Mouse (Mus musculus) forebrain, embryonic 10.5 days (tissue): ENCODE results near the gene Antxrl. TPM values are rescaled to one million over a fixed set of nuclear protein-coding genes. Genes with fewer than 3 reads are reported as not detected.

Source experiments
- DNase-seq: peaks from one replicate; pipeline ENCODE4 v3.0.0-alpha.2; 2017; ENCODE audit warnings: low spot score; ENCODE audit errors: extremely low spot score
- H3K27ac ChIP-seq: fragments of 300-500 bp; sonication (generic); 2 replicates; pipeline ENCODE4 v1.5.1; 2016; ENCODE audit warnings: mild to moderate bottlenecking
- H3K27me3 ChIP-seq: fragments of 300-500 bp; sonication (generic); 2 replicates; pipeline ENCODE4 v1.6.1; 2016; ENCODE audit warnings: mild to moderate bottlenecking; ENCODE audit not compliant: poor library complexity, severe bottlenecking
- H3K36me3 ChIP-seq: fragments of 300-500 bp; sonication (generic); replicated peaks from 2 replicates; pipeline ENCODE4 v1.6.1; 2016; ENCODE audit warnings: mild to moderate bottlenecking, moderate library complexity
- H3K4me1 ChIP-seq: fragments of 300-500 bp; sonication (generic); 2 replicates; pipeline ENCODE4 v1.6.1; 2016
- H3K4me3 ChIP-seq: fragments of 300-500 bp; sonication (generic); 2 replicates; pipeline ENCODE4 v1.5.1; 2016; ENCODE audit warnings: mild to moderate bottlenecking, moderate library complexity
- H3K9me3 ChIP-seq: fragments of 300-500 bp; sonication (generic); 2 replicates; pipeline ENCODE4 v1.6.1; 2016; ENCODE audit warnings: mild to moderate bottlenecking, moderate library complexity
- WGBS: fragments of 180-500 bp; shearing (Covaris S2); methylation state at CpG from one replicate; pipeline ENCODE4 v1.1.7; 2016; 5-methylcytosine and 5-hydroxymethylcytosine counted together
- polyA plus RNA-seq: library from polyadenylated mRNA; unstranded; fragments of >200 nt; fragmentation: Nextera tagmentation; extraction: Ambion mirVana; gene quantifications from 2 replicates; pipeline ENCODE4 v1.2.1, GENCODE M21; 2016

The Antxrl gene
- polyA plus RNA-seq: not detected in 2 replicates

DNA sequence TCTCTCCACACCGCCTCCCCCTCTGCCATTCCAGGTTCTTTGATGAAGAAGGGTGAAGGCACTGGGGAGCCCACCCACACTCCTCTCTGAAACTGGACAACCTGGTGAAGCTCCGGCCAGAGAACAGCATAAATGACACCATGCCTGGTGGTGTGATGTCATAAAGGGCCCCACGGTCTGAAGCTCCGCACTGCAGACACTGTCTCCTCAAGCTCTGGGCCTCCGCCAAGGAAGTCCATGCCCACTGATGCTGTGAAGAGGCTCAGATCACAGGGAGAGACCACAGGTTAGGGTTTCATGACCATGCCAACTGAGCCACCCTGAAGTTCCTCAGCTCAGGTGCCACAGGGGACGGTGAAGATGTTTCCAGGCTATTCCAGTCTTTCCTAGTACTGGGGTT lies at the start of gene Antxrl:
Gene Antxrl, plus strand, starts transcription at position 192 of the 400 bp plus-strand sequence.
- DNase-seq: no peak
- Histone ChIP-seq H3K27ac (no peak within 1 kb of the TSS), H3K4me3 (no peak within 1 kb of the TSS), H3K9me3 (no peaks in the 10 kb centered on the region), H3K36me3 (no peaks in the 10 kb centered on the region), H3K4me1 (no peaks in the 10 kb centered on the region), H3K27me3 (no peaks in the 10 kb centered on the region)
- WGBS: 94% methylated on average over 6 of the region's 6 CpGs

DNA sequence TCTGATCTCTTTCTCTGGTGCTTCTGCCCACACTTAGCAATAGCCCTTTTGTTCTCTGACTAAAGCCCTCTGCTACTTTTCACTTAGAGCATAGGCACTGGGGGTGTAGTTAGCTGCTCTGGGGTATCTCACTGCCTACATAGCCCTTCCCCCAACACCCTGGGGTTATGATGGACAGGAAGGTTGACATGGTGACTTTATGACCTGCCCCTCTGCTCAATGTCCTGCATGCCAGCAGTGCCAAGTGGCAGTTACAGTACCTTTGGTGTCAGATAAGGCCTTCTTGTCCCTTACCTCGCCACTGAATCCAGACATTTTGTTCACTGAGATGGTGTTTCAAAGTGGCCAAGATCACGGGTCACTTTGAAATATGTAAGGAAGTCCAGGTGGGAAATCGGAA lies 37.4 kb upstream of the Antxrl start, which contains the start of gene Gm30083:
Gene Gm30083, minus strand, starts transcription at position 120 of the 400 bp plus-strand sequence.
- Histone ChIP-seq H3K9me3 (0 out of 2 replicates have a peak, but pooled peaks cover 3% of the 10 kb centered on the region), H3K4me3 (no peak within 1 kb of the TSS), H3K27me3 (no peaks in the 10 kb centered on the region), H3K4me1 (no peaks in the 10 kb centered on the region), H3K36me3 (no peaks in the 10 kb centered on the region), H3K27ac (no peak within 1 kb of the TSS)
- WGBS: 88% methylated on average over 3 of the region's 3 CpGs
- no peak for DNase-seq

DNA sequence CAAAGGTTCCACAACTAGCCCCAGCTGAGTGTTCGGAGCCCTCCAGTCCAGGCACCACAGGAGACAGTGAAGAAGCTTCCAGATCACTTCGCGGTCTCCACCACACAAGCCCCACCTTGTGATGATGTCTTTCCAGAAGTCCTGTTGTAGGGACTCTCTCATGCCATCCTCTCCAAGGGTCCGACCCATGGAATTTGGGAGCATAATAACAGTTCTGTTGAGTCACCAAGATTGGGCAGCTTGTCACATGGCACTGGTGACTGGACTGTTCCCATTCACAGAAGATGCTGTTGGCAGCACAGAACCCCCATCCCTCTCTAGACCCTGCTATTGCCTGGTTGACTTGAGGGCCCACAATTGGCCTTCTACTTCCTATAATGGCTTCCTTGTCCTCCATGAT lies 36.1 kb upstream of the Antxrl start, which contains the start of gene Gm5460:
Gene Gm5460, plus strand, starts transcription at position 378 of the 400 bp plus-strand sequence.
- Histone ChIP-seq H3K4me1 (no peaks in the 10 kb centered on the region), H3K36me3 (no peaks in the 10 kb centered on the region), H3K9me3 (no peaks in the 10 kb centered on the region), H3K27me3 (no peaks in the 10 kb centered on the region), H3K27ac (no peak within 1 kb of the TSS), H3K4me3 (no peak within 1 kb of the TSS)
- DNase-seq: no peak
- WGBS: 96% methylated on average over 4 of the region's 4 CpGs

DNA sequence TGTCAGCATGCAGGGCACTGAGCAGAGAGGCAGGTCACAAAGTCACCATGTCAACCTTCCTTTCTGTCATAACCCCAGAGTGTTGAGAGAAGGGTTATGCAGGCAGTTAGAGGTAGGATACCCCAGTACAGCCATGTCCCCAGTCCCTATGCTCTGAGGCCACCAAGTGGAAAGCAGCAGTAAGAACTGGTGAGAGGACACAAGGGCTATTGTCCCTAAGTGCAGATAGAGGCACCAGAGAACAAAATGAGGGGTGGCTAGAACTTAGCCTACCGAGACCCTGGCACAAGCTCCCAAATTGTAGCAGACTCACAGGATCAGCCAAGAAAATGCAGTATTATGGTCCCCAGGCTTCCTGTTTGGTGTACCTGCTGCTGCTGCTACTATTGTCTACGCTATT lies 35.6 kb upstream of the Antxrl start:
- WGBS: 88% methylated on average over 2 of the region's 2 CpGs
- Histone ChIP-seq H3K36me3 (no peaks in the 10 kb centered on the region), H3K4me1 (no peaks in the 10 kb centered on the region), H3K27ac (no peak overlapping the region), H3K27me3 (no peaks in the 10 kb centered on the region), H3K9me3 (no peaks in the 10 kb centered on the region), H3K4me3 (no peak overlapping the region)
- no peak for DNase-seq

DNA sequence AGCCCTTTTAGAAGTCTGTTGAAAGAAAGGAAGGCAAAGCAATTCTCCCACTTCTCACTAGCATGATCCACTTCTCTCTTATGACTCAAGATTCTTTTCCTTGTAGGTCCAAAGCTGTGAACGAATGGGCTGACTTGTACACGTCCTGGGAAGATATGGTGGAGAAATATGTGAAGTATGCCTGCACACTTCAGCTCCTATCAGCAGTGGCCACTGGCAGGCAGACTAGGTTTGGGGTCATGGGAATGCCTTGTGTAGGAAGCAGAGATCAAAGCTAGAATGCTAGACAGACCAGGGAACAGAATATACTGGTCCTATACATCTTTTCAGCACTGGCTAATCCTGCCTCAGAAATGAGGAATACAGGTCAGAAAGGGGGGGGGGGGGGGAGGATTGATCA lies 25.8 kb upstream of the Antxrl start:
- no peak overlapping the region for H3K4me3 ChIP-seq
- no peak for DNase-seq
- H3K27me3 ChIP-seq: no peaks in the 10 kb centered on the region
- H3K9me3 ChIP-seq: peaks cover 7% of the 10 kb centered on the region; the same call in 1 of the 2 replicates
- WGBS: 84% methylated on average over 2 of the region's 2 CpGs
- H3K36me3 ChIP-seq: no peaks in the 10 kb centered on the region
- no peak overlapping the region for H3K27ac ChIP-seq
- no peaks in the 10 kb centered on the region for H3K4me1 ChIP-seq

DNA sequence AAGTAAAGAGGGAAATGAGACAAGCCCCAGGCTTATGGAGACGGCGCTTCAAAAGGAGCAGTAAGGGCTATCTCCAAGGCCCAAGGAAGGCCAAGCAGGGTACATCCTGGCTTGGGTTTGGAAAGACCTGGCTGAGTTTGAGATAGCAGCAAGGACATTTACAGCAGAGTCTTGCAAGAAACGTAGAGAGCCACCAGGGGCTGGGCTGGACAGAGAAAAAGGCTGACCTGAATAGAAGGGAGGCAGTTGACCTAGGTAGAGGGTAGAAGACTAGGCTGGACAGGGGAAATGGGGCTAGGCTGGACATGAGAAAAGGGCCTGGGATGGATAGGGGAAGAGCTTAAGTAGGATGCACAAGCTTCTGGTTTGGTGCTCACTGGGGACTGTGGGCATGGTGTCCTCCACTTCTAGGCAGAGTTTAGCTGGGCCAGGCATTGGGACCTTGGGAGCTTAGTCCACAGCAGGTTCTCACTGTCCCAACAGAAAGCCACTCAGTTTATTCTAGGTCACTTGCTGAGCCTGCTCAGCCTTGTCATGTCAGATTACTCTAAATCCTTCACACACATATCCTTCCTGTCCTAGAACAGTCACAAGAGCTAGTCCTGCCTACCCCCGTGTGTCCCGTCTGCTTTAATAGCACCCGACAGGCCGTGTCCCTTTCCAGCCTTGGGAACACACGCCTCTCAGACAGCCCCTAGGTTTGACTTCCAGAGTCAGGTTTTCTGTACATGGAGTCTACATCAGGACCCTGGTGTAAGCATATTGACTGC lies 18.5 kb upstream of the Antxrl start:
- no peak overlapping the region for H3K4me3 ChIP-seq
- WGBS: 91% methylated on average over 8 of the region's 8 CpGs
- no peaks in the 10 kb centered on the region for H3K36me3 ChIP-seq
- H3K27ac ChIP-seq: no peak overlapping the region
- no peaks in the 10 kb centered on the region for H3K27me3 ChIP-seq
- no peaks in the 10 kb centered on the region for H3K4me1 ChIP-seq
- no peaks in the 10 kb centered on the region for H3K9me3 ChIP-seq
- DNase-seq: no peak

DNA sequence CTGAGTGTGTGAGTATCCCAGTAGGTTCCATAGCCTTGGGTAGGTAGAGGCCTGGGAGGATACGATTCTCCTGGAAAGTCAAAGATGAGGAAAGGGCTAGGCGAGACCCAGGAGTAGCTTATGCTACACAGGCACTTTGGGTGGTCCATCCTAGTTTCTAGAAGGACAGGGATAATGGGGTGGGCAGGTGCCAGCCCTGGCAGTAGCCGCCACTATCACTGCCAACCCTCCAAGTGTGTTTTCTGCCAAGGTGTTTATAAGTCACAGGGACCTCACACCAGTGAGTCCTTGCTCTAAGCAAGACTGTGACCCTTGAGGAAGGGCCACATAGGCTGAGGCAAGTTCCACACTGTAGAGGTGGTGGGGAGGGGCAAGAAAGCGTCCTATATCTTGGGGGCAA lies 11.3 kb upstream of the Antxrl start:
- 83% methylated on average over 4 of the region's 4 CpGs for WGBS
- Histone ChIP-seq H3K36me3 (no peaks in the 10 kb centered on the region), H3K4me3 (no peak overlapping the region), H3K27me3 (no peaks in the 10 kb centered on the region), H3K27ac (no peak overlapping the region), H3K4me1 (no peaks in the 10 kb centered on the region), H3K9me3 (no peaks in the 10 kb centered on the region)
- no peak for DNase-seq

DNA sequence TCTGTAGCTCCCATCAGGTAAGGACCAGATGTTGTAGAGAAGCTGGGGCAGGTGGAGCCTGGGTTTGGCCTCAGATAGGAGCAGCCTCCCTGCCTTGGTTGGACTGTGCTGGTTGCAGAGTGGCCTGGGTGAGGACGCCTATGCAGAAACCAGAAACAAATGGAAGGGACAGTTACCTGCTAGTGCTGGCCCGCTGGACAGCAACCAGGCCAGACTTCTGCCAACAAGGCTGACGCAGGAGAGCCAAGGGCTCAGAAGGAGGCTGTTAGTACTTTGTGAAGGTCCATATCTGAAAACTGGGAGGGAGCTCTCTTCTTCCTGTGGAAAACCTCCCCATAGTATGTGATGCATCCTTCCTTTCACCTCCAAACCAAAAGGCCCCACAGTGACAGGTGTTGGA lies 9.2 kb upstream of the Antxrl start:
- Histone ChIP-seq H3K4me1 (no peaks in the 10 kb centered on the region), H3K9me3 (no peaks in the 10 kb centered on the region), H3K4me3 (no peak overlapping the region), H3K36me3 (no peaks in the 10 kb centered on the region), H3K27me3 (no peaks in the 10 kb centered on the region), H3K27ac (no peak overlapping the region)
- DNase-seq: no peak
- WGBS: 77% methylated on average over 3 of the region's 3 CpGs

DNA sequence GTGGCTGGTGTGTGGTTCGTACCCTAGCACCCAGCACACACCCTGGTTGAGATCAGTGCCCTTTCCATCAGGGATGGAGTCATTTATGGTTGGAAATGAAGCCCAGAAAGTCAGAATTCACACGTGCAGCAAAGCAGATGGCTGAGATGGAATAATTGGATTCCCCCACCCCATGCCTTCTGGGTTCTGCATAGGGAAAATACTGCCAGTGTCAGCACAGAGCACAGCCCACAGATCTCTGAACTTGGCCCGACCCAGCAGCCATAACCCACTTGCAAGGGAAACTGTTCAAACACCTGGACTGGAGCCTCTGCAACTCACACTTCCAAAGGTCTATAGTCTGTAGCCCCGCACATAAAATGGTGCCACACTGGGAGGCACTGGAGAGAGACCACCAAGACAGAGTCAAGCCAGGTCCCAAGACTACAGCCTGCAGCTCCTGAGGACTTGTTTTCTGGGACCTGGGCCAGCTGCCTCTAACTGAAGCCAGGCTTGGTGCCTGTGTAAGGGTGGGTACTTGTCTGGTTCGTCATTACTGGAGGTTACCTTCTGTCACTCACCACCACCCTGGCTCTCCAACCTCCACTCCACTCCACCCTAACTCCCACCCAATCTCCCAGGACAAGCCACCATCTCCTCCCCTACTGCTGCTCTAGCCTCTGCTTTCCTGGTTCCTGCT lies 2.3 kb upstream of the Antxrl start:
- DNase-seq: no peak
- Histone ChIP-seq H3K4me1 (no peaks in the 10 kb centered on the region), H3K4me3 (no peak overlapping the region), H3K27ac (no peak overlapping the region), H3K36me3 (no peaks in the 10 kb centered on the region), H3K9me3 (no peaks in the 10 kb centered on the region), H3K27me3 (no peaks in the 10 kb centered on the region)
- WGBS: 77% methylated on average over 5 of the region's 5 CpGs

DNA sequence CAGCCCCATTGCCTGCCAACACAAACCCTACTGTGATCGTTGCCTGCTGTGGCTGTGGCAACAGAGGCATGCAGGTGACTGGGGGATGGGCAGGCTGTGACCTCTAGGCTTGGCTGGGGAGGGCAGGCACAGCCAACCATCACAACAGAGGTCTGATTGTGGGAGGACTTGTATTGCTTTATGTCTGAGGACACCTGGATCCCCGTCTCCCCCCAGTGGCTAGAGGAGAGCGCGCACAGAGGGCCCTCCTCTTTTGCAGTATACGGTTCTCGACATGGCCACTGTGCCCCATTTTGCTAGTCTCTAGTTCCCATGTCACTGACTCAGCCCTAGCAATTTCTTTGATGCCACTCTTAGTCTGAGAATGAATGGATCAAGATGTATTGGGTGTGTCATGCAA lies 19.2 kb downstream of the Antxrl start:
- Histone ChIP-seq H3K4me1 (peaks cover 7% of the 10 kb centered on the region), H3K4me3 (no peak overlapping the region), H3K9me3 (no peaks in the 10 kb centered on the region), H3K27ac (no peak overlapping the region), H3K27me3 (no peaks in the 10 kb centered on the region), H3K36me3 (no peaks in the 10 kb centered on the region)
- 60% methylated on average over 6 of the region's 6 CpGs for WGBS
- no peak for DNase-seq

DNA sequence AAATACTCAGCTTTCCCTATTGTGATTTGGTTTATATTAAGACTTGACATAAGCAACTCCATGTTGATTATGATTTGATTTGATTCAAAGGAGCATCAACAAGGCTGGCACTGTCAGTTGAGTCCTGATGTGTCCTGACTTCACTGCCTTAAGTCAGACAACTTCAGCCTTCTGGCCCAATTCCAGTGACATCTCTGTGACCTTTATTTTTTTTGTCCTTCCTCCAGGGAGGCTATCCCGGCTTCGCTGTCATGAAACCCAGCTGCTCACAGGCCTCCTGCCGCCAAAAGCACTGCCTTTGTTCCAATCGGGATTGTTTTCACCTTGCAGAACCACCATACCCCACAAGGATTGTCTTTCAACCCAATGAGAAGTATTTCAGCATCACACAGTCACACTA lies 22.8 kb downstream of the Antxrl start:
- no peak for DNase-seq
- Histone ChIP-seq H3K9me3 (no peaks in the 10 kb centered on the region), H3K4me3 (no peak overlapping the region), H3K4me1 (no peaks in the 10 kb centered on the region), H3K36me3 (no peaks in the 10 kb centered on the region), H3K27me3 (0 out of 2 replicates have a peak, but pooled peaks cover 4% of the 10 kb centered on the region), H3K27ac (no peak overlapping the region)
- 58% methylated on average over 4 of the region's 4 CpGs for WGBS

DNA sequence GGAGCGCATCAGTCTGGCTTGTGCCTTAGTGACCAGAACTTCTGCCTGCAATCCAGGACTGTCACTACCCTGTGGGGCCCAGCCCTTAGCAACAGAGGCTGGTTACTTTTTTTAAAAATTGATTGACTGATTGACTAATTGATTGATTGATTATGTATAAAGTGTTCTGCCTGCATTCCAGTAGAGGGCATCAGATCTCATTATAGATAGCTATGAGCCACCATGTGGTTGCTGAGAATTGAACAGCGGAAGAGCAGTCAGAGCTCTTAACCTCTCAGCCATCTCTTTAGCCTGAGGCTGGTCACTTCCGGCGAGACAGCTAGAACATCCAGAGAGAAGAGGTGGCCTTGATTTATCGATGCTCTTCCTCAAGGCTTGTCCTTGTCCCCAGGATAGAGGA lies 24.7 kb downstream of the Antxrl start:
- Histone ChIP-seq H3K9me3 (no peaks in the 10 kb centered on the region), H3K4me1 (no peaks in the 10 kb centered on the region; the same call in 1 of the 2 replicates), H3K36me3 (no peaks in the 10 kb centered on the region), H3K27ac (no peak overlapping the region), H3K4me3 (no peak overlapping the region), H3K27me3 (peaks cover 12% of the 10 kb centered on the region; the same call in 1 of the 2 replicates)
- no peak for DNase-seq
- WGBS: 74% methylated on average over 5 of the region's 5 CpGs

DNA sequence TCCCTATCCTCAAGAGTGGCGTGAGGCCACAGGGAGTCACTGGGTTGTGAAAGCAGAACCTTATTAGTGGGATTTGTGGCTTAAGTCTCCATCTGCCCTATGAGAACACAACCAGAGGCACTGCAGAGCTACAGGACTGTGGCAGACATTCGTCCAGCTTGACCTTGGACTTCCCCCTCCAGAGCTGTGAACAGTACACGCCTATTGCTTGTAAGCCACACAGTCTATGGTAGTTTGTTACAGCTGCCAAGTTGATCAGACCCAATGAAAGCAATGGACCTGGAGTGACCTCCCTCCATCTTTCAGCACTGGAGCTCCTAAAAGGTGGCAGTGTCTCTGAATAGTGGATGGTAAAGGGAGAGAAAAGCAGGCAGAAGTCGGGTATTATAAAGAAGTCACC lies 25.8 kb downstream of the Antxrl start:
- Histone ChIP-seq H3K4me3 (no peak overlapping the region), H3K27me3 (peaks cover 12% of the 10 kb centered on the region; the same call in 1 of the 2 replicates), H3K36me3 (no peaks in the 10 kb centered on the region), H3K27ac (no peak overlapping the region), H3K9me3 (no peaks in the 10 kb centered on the region), H3K4me1 (no peaks in the 10 kb centered on the region; the same call in 1 of the 2 replicates)
- DNase-seq: no peak
- WGBS: 83% methylated on average over 4 of the region's 4 CpGs
